Mouse (Mus musculus) cortical plate, adult 2 months (tissue): ENCODE measurements around the gene Dnm1. TPM values are rescaled to one million over a fixed set of nuclear protein-coding genes. Genes with fewer than 3 reads are reported as not detected.

ENCODE experiments used
- H3K27ac ChIP-seq: fragments of 200-500 bp; 2 replicates; pipeline ENCODE4 v1.5.1; 2012; ENCODE audit warnings: low read length, control low read depth, inconsistent platforms; ENCODE audit not compliant: insufficient read depth
- H3K4me1 ChIP-seq: fragments of 200-500 bp; 2 replicates; pipeline ENCODE4 v1.6.1; 2011; ENCODE audit warnings: low read length; ENCODE audit not compliant: control insufficient read depth, insufficient read depth
- H3K4me3 ChIP-seq: fragments of 200-500 bp; 2 replicates; pipeline ENCODE4 v1.5.1; 2011; ENCODE audit warnings: mild to moderate bottlenecking, low read length, control low read depth; ENCODE audit not compliant: insufficient read depth
- CTCF ChIP-seq: fragments of 200-500 bp; IDR thresholded peaks from 2 replicates; pipeline ENCODE4 v1.5.1; 2011; ENCODE audit warnings: mild to moderate bottlenecking, control low read depth, low read length; ENCODE audit not compliant: insufficient read depth; ENCODE audit errors: extremely low read depth
- POLR2A ChIP-seq: fragments of 200-500 bp; IDR thresholded peaks from 2 replicates; pipeline ENCODE4 v1.6.1; 2011; ENCODE audit warnings: mild to moderate bottlenecking, low read length, control low read depth; ENCODE audit not compliant: insufficient read depth; ENCODE audit errors: extremely low read depth
- polyA plus RNA-seq: library from polyadenylated mRNA; depleted of rRNA; stranded (reverse); fragments of >200 nt; gene quantifications from 2 replicates; pipeline ENCODE4 v1.2.3, GENCODE M21; 2012

The Dnm1 gene
- polyA plus RNA-seq, 1 experiment, result 1,325 TPM

DNA sequence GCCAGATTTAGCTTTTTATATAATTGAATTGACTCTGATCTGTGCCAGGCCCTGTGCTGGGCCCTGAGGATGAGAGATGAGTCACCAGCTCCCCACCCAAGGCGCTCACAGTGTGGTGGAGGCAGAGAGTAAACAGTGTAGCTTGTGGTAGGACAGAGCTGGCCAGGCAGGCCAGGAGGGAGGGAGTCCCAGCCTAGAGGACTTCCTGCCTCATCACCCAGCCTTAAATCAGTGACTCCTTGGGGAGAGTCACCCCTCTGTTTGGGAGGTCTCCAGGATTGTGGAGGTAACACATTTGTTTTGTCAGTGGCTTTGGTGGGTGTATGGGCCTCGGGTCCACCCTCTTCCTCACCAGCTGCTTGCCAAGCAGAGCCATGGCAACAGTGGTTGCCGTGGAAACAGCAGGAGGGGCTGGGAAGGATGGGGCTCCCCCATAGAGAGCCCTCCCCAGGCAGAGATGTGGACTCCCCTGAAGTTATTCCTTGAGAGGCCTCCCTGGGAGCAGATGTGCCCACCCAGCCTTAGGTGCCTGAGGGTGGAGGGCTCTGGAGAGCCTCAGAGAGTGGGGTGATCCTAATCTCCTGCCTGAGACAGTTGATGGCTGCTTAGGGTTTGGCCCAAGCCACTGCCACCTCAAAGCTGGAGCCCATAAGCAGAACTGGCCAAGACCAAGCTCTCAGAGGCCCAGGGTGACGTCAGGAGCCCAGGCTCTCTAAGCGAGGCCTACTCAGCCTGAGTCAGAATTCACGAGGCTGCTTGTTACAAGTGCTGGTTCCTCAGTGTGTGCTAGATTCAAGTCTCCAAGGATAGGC, 10.4 kb downstream of the Dnm1 start:
- peak; percentile 38; the same call in 1 of the 2 replicates for TF ChIP-seq POLR2A
- TF ChIP-seq CTCF, result no peak
- peak overlapping the region; percentile 44 for H3K27ac ChIP-seq
- H3K4me3 ChIP-seq, result no peak overlapping the region
- H3K4me1 ChIP-seq, result peaks cover 18% of the 10 kb centered on the region

DNA sequence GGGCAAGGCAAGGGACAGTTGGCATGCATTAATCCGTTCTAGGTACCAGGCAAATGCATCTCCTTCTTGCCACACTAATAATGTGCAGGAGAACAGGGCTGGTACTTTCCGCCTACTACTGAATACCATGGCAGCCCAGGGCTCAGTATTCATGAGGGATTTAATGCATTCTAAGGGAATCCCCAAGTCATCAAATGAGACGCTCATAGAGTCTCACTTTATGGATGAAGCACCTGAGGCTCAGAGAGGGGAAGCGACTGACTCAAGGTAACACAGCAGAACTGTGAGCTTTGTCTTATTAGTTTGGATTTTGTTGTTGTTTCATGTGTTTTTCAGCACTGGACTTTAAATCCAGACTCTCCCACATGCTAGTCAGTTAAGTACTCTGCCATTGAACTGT, 11.1 kb downstream of the Dnm1 start:
- peaks cover 17% of the 10 kb centered on the region for H3K4me1 ChIP-seq
- H3K27ac ChIP-seq, result peak overlapping the region; percentile 70

GRCm38 (mm10) chr2:32341634-32341939, 11.6 kb downstream of the Dnm1 start:
- H3K4me3 ChIP-seq, result no peak overlapping the region

More for the DNA sequence above, 11.1 kb downstream of the Dnm1 start:
- no peak overlapping the region for H3K4me3 ChIP-seq
- TF ChIP-seq POLR2A (no peak), CTCF (no peak)

GRCm38 (mm10) chr2:32340836-32341633, 12.1 kb downstream of the Dnm1 start:
- Histone ChIP-seq H3K27ac (peak overlapping the region; percentile 70), H3K4me1 (peaks cover 14% of the 10 kb centered on the region), H3K4me3 (no peak overlapping the region)
- TF ChIP-seq POLR2A, result peak; percentile 32; the same call in 1 of the 2 replicates
- TF ChIP-seq CTCF, result no peak

More at GRCm38 (mm10) chr2:32341634-32341939, 11.6 kb downstream of the Dnm1 start:
- TF ChIP-seq POLR2A (no peak), CTCF (no peak)
- Histone ChIP-seq H3K27ac (peak overlapping the region; percentile 70), H3K4me1 (peaks cover 14% of the 10 kb centered on the region)

DNA sequence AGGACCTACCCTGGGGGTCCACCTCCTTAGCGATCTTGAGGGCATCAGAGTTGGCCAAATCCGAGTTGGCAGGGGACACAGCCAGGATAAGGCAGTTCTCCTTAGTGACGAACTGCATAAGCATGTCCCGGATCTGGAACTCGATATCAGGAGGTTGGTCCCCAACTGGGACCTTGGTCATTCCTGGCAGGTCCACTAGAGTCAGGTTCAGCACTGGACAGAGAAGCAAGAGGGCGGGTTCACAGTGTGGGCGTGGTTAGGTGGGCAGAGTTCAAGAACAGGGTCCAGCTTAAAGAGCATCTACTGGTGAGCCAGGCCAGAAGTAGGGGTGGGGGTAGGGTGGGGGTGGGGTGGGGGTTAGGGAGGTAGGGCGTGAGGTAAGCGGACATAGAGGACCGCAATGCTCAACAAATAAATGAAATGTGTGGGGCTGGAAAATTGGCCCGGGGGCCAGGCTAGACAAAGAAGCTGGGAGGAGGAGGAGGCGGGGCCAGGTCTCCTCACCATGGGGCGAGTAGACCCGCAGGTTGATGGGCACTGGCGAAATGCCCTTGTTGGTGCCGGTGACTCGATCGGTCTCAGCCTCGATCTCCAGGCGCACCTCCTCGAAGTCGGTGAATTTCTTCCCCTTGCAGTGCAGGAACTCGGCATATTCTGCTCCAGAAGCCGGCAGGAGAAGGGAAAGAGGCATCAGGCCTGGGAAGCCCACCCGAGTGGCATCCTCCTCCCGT, 13.1 kb downstream of the Dnm1 start:
- TF ChIP-seq POLR2A (no peak), CTCF (no peak)
- 0 out of 2 replicates have a peak overlapping the region, but pooled peaks have one; percentile 30 for H3K27ac ChIP-seq
- H3K4me3 ChIP-seq, result no peak overlapping the region
- peaks cover 14% of the 10 kb centered on the region for H3K4me1 ChIP-seq

DNA sequence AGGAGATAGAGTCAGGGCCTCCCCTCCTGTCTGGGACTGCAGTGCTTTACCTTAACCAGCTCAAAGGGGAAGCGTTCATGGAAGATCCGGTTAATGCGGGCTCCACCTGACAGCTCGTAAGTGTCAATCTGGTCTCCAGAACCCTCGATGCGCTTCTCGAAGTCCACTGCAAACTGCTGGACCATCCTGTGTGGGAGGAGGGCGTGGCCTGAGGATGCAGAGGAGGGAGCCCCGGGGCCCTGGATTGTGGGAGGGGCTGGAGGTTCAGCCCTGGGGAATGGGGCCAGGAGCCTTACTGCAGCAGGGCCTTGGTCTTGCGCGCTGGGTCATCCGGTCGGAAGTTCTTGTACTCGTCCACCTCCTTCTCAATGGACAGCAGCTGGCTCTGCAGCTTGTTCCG, 17.2 kb downstream of the Dnm1 start:
- Histone ChIP-seq H3K27ac (no peak overlapping the region; the same call in 1 of the 2 replicates), H3K4me3 (no peak overlapping the region), H3K4me1 (no peaks in the 10 kb centered on the region)
- TF ChIP-seq CTCF, result no peak
- TF ChIP-seq POLR2A, result no peak

DNA sequence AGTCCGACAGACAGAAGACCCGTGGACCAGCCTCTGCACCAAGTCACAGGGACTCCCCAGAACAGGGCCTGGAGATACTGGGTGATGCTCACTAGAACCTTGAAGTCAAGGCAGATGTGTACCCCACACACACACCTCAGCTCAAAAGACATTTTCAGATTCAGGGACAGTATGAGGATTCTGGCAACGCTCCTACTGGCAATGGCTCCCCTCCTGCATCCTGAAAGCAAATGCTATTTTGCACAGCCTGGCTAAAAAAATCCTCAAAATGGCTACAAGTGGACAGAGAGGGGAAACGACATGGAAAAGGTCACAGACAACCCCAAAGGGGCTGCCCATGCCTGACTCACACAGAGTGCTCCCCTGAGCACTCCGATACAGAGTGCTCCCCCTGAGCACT, 21.0 kb downstream of the Dnm1 start:
- Histone ChIP-seq H3K4me1 (peaks cover 7% of the 10 kb centered on the region), H3K27ac (no peak overlapping the region), H3K4me3 (no peak overlapping the region)
- TF ChIP-seq CTCF (no peak), POLR2A (no peak)

GRCm38 (mm10) chr2:32329531-32329930, 23.6 kb downstream of the Dnm1 start:
- no peak overlapping the region for H3K27ac ChIP-seq
- TF ChIP-seq POLR2A, result no peak; the same call in 1 of the 2 replicates
- TF ChIP-seq CTCF, result no peak
- H3K4me3 ChIP-seq, result no peak overlapping the region
- H3K4me1 ChIP-seq, result peaks cover 11% of the 10 kb centered on the region

GRCm38 (mm10) chr2:32328911-32329460, 24.2 kb downstream of the Dnm1 start:
- Histone ChIP-seq H3K4me1 (peaks cover 11% of the 10 kb centered on the region), H3K27ac (peak overlapping the region; percentile 55; the same call in 1 of the 2 replicates), H3K4me3 (no peak overlapping the region)
- TF ChIP-seq CTCF, result no peak
